Mouse (Mus musculus) forebrain, embryonic 11.5 days (tissue): ENCODE data around the gene Gm49405. TPM values are rescaled to one million over a fixed set of nuclear protein-coding genes. Genes with fewer than 3 reads are reported as not detected.
A peak's percentile ranks its signal among the peaks of the same experiment; 100 is the strongest.

Experiments
- ATAC-seq: fragments of 200-750 bp; cut with Nextera tagmentation; replicated peaks from 2 replicates; pipeline ENCODE4 v1.8.0; 2017; ENCODE audit warnings: moderate TSS enrichment; ENCODE audit not compliant: low FRiP score
- DNase-seq: peaks from one replicate; pipeline ENCODE4 v3.0.0-alpha.2; 2017; ENCODE audit warnings: low spot score
- H3K27ac ChIP-seq: fragments of 300-500 bp; sonication (generic); 2 replicates; pipeline ENCODE4 v1.5.1; 2014; ENCODE audit warnings: low read depth, low read length
- H3K27me3 ChIP-seq: fragments of 300-500 bp; sonication (generic); 2 replicates; pipeline ENCODE4 v1.6.1; 2014; ENCODE audit warnings: mild to moderate bottlenecking, low read length, mixed read lengths; ENCODE audit not compliant: control insufficient read depth, insufficient read depth
- H3K36me3 ChIP-seq: fragments of 300-500 bp; sonication (generic); 2 replicates; pipeline ENCODE4 v1.6.1; 2014; ENCODE audit warnings: mild to moderate bottlenecking, low read length, moderate library complexity, mixed read lengths; ENCODE audit not compliant: control insufficient read depth, insufficient read depth
- H3K4me1 ChIP-seq: fragments of 300-500 bp; sonication (generic); replicated peaks from 2 replicates; pipeline ENCODE4 v1.6.1; 2014; ENCODE audit warnings: low read length, mixed read lengths; ENCODE audit not compliant: control insufficient read depth, insufficient read depth
- H3K4me2 ChIP-seq: fragments of 300-500 bp; sonication (generic); 2 replicates; pipeline ENCODE4 v1.6.1; 2014; ENCODE audit warnings: low read depth, mild to moderate bottlenecking, low read length, moderate library complexity, mixed read lengths; ENCODE audit not compliant: severe bottlenecking
- H3K4me3 ChIP-seq: fragments of 300-500 bp; sonication (generic); 2 replicates; pipeline ENCODE4 v1.5.1; 2014; ENCODE audit warnings: low read depth, low read length
- H3K9ac ChIP-seq: fragments of 300-500 bp; sonication (generic); 2 replicates; pipeline ENCODE4 v1.6.1; 2014; ENCODE audit warnings: low read length
- H3K9me3 ChIP-seq: fragments of 300-500 bp; sonication (generic); 2 replicates; pipeline ENCODE4 v1.6.1; 2016; ENCODE audit warnings: low read length, mixed read lengths; ENCODE audit not compliant: control insufficient read depth
- WGBS: fragments of 180-500 bp; shearing (Covaris S2); extraction: QIAGEN DNeasy Blood & Tissue Kit; methylation state at CpG from one replicate; pipeline ENCODE4 v1.1.7; 2014; 5-methylcytosine and 5-hydroxymethylcytosine counted together
- polyA plus RNA-seq: library from polyadenylated mRNA; unstranded; fragments of >200 nt; fragmentation: Nextera tagmentation; extraction: Ambion mirVana; gene quantifications from 2 replicates; pipeline ENCODE4 v1.2.1, GENCODE M21; 2014

Gene Gm49405
- polyA plus RNA-seq, 1 experiment from 2014 or later: 3.0 TPM

DNA sequence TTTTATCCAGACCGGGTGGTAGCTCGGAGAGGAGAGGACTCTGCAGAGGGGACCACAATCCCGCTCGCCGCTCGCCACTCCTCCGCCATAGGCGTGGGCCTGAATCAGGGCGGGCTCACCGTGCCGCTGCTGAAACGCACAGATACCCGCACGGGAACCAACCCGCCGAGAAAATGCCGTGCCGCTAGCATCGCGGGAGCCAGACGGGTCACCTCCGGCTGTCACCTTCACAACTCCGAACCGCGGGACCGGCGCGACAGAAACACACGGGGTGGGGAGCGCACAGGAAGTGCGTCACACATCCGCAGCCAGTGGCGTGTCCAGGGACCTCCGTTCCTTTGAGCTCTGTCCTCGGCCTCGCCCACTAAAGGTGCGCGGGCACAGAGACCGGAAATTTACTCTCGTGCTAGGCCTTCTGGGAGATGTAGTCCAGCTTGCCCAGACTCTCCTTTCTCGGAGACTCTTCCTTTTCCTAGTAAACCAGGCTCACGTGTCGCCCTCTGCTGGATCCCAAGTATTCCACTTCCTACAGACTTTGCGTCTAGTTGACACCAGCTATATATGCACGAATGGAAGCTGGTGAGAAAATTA is 12.1 kb downstream of the Gm49405 start, which contains the start of gene Ndufv1:
Ndufv1 (minus strand) TSS at position 375 of the 591 bp plus-strand sequence.
- H3K4me3 ChIP-seq: peak within 1 kb of the TSS; percentile 76
- peak within 1 kb of the TSS; percentile 65 for H3K4me2 ChIP-seq
- ATAC-seq (peak; percentile 99), DNase-seq (peak; percentile 98)
- WGBS: under 1% methylated on average over 45 of the region's 45 CpGs
- H3K4me1 ChIP-seq: peaks cover 5% of the 10 kb centered on the region; the same call in 1 of the 2 replicates
- no peak within 1 kb of the TSS for H3K27ac ChIP-seq
- no peaks in the 10 kb centered on the region; the same call in 1 of the 2 replicates for H3K36me3 ChIP-seq
- no peaks in the 10 kb centered on the region for H3K9me3 ChIP-seq
- peak within 1 kb of the TSS; percentile 64 for H3K9ac ChIP-seq
- no peaks in the 10 kb centered on the region for H3K27me3 ChIP-seq

GRCm38 (mm10) chr19:4013066-4013465 is 12.6 kb downstream of the Gm49405 start:
- ATAC-seq (no peak; the same call in 1 of the 2 replicates), DNase-seq (no peak)
- Histone ChIP-seq H3K4me1 (peaks cover 5% of the 10 kb centered on the region; the same call in 1 of the 2 replicates), H3K27ac (no peak overlapping the region), H3K4me2 (peak overlapping the region; percentile 52), H3K27me3 (no peaks in the 10 kb centered on the region), H3K4me3 (peak overlapping the region; percentile 76), H3K9ac (peak overlapping the region; percentile 59), H3K9me3 (no peaks in the 10 kb centered on the region), H3K36me3 (no peaks in the 10 kb centered on the region; the same call in 1 of the 2 replicates)
- 21% methylated on average over 9 of the region's 9 CpGs for WGBS

DNA sequence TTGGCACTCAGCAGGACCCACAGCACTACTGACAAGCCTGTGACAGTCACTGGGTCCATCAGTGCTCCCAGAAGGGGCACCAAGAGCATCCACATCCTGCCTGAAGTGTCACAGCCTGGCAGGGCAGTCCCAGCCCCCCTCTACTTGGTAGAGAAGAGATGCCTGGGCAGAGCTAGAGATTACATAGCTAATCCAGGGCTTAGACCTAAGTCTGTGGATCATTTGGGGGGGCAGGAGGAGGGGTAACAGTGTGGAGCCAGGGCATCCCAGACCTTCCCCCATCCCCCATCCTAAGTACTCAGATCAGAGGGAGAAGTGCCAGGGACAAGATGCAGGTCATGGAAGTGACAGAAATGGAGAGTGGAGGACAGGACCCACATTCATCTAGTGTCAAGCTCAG is 14.4 kb downstream of the Gm49405 start:
- H3K9ac ChIP-seq: no peak overlapping the region
- ATAC-seq (no peak), DNase-seq (no peak)
- no peak overlapping the region for H3K4me2 ChIP-seq
- H3K36me3 ChIP-seq: no peaks in the 10 kb centered on the region; the same call in 1 of the 2 replicates
- no peak overlapping the region for H3K27ac ChIP-seq
- H3K9me3 ChIP-seq: no peaks in the 10 kb centered on the region
- no peaks in the 10 kb centered on the region for H3K27me3 ChIP-seq
- H3K4me3 ChIP-seq: no peak overlapping the region
- peaks cover 5% of the 10 kb centered on the region; the same call in 1 of the 2 replicates for H3K4me1 ChIP-seq

GRCm38 (mm10) chr19:4015635-4016034 is 15.2 kb downstream of the Gm49405 start:
- Histone ChIP-seq H3K4me3 (no peak overlapping the region), H3K4me2 (no peak overlapping the region), H3K4me1 (peaks cover 5% of the 10 kb centered on the region; the same call in 1 of the 2 replicates), H3K9ac (no peak overlapping the region), H3K9me3 (no peaks in the 10 kb centered on the region), H3K27ac (no peak overlapping the region), H3K27me3 (no peaks in the 10 kb centered on the region), H3K36me3 (no peaks in the 10 kb centered on the region; the same call in 1 of the 2 replicates)
- WGBS: 66% methylated on average over 5 of the region's 5 CpGs
- ATAC-seq (no peak), DNase-seq (no peak)

DNA sequence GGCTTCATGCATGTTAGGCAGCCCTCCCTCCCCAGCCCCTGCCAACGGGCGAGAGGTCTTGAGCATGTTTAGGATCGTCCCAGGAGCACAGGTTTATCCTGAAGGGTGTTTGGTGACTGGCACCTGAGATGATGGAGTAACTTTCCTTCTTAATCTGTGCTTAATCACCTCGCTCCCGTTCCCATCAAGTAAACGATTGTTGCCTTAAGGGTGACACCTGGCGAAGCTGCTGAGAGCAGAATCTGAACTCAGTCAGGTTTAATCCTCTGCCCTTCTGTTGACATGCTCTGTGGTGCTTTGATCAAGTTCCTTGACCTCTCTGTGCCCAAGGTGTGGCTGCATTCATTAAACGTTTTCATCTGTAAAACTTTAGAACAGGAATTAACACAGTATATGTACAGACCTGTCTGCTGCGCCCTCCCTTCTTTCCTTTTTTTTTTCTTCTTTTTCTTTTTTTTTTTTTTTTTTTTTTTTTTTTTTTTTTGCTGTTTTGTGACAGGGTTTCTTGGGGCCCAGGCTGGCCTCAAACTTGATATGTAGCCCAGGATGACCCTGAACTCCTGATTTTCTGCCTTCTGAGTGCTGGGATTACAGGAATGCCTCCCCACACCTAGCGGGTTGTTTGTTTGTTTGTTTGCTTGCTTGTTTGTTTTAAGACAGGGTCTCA is 17.6 kb downstream of the Gm49405 start:
- H3K9me3 ChIP-seq: no peaks in the 10 kb centered on the region
- no peak overlapping the region for H3K27ac ChIP-seq
- no peak for DNase-seq
- H3K36me3 ChIP-seq: no peaks in the 10 kb centered on the region
- no peaks in the 10 kb centered on the region for H3K27me3 ChIP-seq
- ATAC-seq: no peak
- H3K4me1 ChIP-seq: no peaks in the 10 kb centered on the region; the same call in 1 of the 2 replicates
- no peak overlapping the region for H3K9ac ChIP-seq
- H3K4me2 ChIP-seq: no peak overlapping the region
- no peak overlapping the region for H3K4me3 ChIP-seq
- WGBS: 69% methylated on average over 10 of the region's 10 CpGs

GRCm38 (mm10) chr19:4018743-4019583 is 18.5 kb downstream of the Gm49405 start:
- no peaks in the 10 kb centered on the region for H3K9me3 ChIP-seq
- ATAC-seq (no peak), DNase-seq (peak; percentile 72)
- H3K27ac ChIP-seq: no peak overlapping the region
- no peak overlapping the region for H3K9ac ChIP-seq
- no peak overlapping the region for H3K4me2 ChIP-seq
- no peaks in the 10 kb centered on the region; the same call in 1 of the 2 replicates for H3K4me1 ChIP-seq
- 37% methylated on average over 18 of the region's 18 CpGs for WGBS
- no peak overlapping the region for H3K4me3 ChIP-seq
- no peaks in the 10 kb centered on the region for H3K27me3 ChIP-seq
- no peaks in the 10 kb centered on the region for H3K36me3 ChIP-seq

DNA sequence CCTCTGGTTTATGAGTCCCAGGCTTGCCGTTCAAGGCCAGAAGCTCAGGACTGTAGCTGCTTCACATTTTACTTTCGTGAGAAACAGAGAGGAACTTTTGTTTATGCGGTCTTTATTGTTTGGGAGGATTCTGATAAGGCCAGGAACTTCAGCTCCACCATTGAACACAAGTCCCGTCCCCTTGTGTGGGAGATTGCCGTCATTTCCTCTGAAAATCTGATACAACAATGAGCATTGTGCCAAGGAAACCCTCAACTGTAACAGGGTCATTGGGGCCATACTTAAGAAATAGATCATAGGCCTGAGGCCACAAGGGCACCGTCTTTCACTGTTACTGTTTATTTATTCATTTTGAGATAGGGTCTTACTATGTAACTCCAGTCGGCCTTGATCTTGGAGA is 22.8 kb downstream of the Gm49405 start:
- H3K4me1 ChIP-seq: no peaks in the 10 kb centered on the region; the same call in 1 of the 2 replicates
- H3K4me2 ChIP-seq: no peak overlapping the region
- DNase-seq (no peak), ATAC-seq (no peak)
- H3K27ac ChIP-seq: no peak overlapping the region
- no peaks in the 10 kb centered on the region for H3K36me3 ChIP-seq
- H3K27me3 ChIP-seq: no peaks in the 10 kb centered on the region
- no peaks in the 10 kb centered on the region; the same call in 1 of the 2 replicates for H3K9me3 ChIP-seq
- H3K4me3 ChIP-seq: no peak overlapping the region
- H3K9ac ChIP-seq: no peak overlapping the region
- 79% methylated on average over 7 of the region's 7 CpGs for WGBS

DNA sequence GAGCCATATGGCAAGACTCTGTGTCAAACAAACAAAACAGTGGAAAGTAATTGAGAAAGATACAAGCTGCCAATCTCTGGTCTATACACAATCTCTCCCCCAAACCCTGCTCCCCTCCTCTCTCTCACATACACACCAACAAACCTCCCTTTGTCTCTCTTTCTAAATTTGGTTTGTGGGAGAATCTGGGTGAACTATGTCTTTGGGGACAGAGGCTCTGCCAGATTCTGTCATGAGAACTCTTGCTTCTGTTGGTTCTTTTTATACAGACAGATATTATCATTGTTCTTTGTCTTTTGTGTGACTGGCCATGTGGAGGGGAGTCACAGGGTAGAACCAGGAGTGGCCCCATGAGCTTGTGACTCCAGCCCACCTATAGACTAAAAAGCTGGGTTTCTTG is 27.1 kb downstream of the Gm49405 start:
- no peaks in the 10 kb centered on the region for H3K36me3 ChIP-seq
- DNase-seq (no peak), ATAC-seq (no peak)

More for the DNA sequence above, 27.1 kb downstream of the Gm49405 start:
- no peak overlapping the region for H3K4me3 ChIP-seq
- no peaks in the 10 kb centered on the region; the same call in 1 of the 2 replicates for H3K9me3 ChIP-seq
- no peak overlapping the region for H3K4me2 ChIP-seq
- no peak overlapping the region for H3K9ac ChIP-seq
- no peaks in the 10 kb centered on the region for H3K27me3 ChIP-seq
- no peaks in the 10 kb centered on the region for H3K4me1 ChIP-seq
- H3K27ac ChIP-seq: no peak overlapping the region
